Mouse (Mus musculus): ENCODE results near the gene Kxd1.

The Kxd1 gene

GRCm38 (mm10) chr8:70466305-70466704 is 61.5 kb downstream of the Kxd1 start:
- DNase-seq, result no peak

DNA sequence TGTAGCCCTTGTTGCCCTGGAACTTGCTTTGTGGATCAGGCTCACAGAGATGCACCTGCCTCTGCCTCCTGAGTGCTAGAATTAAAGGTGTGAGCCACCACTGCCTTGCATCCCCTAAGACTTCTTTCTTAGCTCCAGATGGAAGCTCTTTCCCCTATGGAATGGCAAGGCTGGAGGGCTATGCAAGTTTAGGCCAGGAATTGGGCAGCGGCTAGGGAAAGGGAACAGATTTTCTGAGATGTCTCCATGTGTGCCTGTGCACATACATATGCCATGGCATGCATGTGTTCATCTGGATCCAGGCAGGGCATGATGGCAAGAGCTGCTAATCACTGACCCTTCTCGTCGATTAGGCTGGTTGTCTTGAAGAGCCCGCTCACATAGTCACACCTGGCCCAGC is 62.1 kb downstream of the Kxd1 start:
- no peak for DNase-seq

GRCm38 (mm10) chr8:70464162-70464561 is 63.6 kb downstream of the Kxd1 start:
- DNase-seq, result no peak

DNA sequence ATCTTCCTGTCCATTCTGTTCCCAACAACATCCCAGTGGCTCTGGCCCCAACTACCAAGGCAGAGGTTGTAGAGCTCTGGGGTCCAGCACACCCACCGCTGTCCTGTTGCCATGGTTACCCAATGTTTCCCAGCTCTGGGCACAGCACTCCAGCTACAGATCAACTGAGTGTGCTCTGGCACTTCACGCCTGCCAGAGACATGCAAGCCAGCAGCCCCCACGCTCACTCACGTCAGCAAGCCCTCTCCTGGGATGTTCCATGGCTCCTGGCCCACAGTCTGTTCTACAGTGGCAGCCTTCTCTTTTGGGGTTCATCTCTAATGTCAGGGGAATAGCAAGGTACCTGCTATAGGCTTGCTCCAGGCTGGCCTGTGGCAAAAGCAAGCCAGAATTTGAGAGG is 64.5 kb downstream of the Kxd1 start:
- DNase-seq, result no peak

DNA sequence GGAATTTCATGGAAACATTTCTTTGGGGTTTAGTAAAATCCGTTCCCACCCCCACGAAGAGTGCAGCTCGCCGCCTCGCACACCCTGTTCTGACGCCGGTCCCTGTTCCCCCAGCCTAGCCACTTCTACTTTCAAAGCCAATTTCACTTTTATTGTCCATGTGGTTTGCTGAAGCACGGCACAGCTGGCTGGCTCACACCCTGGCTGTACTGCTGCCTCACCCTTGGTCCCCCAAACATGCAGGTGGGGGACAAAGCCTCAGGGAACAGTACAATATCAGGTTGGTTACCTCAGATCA is 65.3 kb downstream of the Kxd1 start:
- no peak for DNase-seq

DNA sequence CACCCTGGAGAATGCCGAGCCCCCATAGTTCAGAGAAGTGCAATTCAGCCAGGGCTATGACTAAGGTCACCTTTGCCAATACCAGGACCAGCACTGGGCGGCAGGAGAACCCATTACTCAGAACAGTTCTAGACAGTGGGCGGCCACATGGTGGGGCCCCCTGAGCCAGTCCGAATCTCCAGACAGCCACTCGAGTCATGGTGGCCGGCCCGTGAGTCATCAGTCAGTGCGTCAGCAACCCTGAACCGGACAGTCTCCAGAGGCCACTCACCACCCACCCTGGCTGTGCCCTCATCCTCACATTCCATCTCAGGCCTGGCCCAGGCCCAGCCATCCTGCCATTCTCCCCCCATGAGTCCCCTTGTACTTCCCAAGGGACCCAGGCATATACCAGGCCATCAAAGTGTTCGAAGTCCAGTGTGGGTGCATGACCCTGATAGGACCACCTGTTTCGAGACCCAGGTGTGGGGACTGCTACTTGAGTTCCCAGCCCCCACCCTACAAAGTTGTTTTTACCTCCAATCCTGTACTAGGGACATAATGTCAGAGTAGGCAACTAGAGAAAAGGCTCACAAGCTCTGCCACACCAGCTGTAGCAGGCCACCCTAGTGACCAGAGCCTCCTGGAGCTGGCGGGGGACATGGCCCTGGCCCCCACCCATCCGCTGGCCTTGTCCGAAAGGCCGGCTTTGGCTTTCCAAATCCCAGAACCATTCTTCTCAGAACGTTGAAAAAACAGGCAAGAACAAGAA is 65.8 kb downstream of the Kxd1 start:
- no peak for DNase-seq

GRCm38 (mm10) chr8:70460606-70461005 is 67.2 kb downstream of the Kxd1 start:
- no peak for DNase-seq

DNA sequence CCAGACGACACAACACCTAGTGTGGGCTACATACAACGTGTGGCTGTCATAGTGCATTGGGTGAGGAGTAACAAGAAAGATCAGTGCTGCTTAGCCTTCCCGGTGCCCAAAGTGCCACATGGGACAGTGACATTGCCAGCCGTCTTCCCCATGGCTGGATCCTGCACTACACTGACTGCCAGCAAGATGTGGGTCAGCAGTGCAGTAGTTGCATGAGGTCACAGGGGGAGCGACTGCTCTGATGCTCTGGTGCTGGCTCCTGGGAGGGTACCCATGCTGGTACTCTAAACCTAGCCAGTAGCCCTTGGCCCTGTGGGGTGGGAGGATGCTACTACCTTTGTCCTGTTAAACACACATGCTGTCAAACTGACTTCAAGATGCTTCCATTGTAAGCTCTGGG is 67.6 kb downstream of the Kxd1 start:
- no peak for DNase-seq

GRCm38 (mm10) chr8:70459636-70460035 is 68.1 kb downstream of the Kxd1 start:
- no peak for DNase-seq

DNA sequence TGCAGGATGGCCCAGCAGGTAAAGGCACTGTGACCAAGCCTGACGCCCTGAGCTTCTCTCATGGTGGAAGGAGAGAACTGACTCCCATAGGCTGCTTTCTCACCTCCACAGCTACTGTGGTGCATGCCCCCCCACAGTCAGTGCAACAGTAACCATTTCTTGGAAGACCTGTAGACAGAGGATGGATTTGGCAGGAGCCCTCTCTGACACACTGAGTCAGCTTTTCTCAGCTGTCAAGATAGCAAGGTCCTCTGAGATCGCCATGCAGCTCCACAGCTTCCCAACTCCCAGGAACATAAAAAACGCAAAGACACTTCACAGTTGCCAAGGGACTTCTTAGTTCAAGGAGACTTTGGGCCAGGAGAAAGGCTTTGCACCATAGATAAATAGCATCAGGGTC is 69.3 kb downstream of the Kxd1 start:
- no peak for DNase-seq

Measured in kidney, adult 9 months (tissue).